Mouse (Mus musculus): ENCODE results near the gene Isy1. TPM values are rescaled to one million over a fixed set of nuclear protein-coding genes. Genes with fewer than 3 reads are reported as not detected.

The Isy1 gene
- 24.2 and 28.4 TPM in 2 replicates for polyA plus RNA-seq (2015; fragmentation: Nextera tagmentation; extraction: Ambion mirVana)

DNA sequence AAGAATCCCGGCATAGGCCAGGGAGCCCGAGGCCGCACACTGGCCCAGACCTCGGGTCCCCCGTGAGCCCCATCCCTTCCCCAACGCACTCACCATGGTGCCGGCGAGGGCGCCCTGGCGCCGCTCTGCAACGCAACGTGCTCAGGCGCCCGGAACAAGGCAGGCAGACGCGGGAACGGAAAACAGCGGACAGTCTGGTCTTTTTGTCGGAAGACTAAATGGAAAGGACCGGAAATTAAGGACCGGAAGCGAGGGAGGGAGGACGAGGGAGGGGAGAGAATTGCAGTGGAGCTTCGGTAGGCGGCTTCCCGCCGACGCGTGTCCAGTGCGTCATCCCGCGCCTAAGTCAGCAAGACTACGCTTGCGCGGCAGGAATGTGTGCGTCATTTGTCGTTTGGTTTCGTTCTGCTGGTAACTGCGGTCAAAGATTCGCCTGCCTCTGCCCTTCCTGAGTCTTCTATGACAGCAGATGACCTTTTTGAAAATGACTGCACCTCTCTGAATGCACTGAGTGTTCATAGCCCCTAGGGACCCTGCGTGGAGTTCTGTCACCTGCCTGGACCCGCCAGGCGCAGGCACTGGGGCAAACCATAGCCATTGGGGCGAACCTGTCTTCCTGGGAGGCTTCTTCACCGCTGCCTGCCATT is at the start of gene Isy1:
Gene Isy1, minus strand, starts transcription at position 248 of the 647 bp plus-strand sequence.
- WGBS = under 1% methylated on average over 46 of the region's 46 CpGs

DNA sequence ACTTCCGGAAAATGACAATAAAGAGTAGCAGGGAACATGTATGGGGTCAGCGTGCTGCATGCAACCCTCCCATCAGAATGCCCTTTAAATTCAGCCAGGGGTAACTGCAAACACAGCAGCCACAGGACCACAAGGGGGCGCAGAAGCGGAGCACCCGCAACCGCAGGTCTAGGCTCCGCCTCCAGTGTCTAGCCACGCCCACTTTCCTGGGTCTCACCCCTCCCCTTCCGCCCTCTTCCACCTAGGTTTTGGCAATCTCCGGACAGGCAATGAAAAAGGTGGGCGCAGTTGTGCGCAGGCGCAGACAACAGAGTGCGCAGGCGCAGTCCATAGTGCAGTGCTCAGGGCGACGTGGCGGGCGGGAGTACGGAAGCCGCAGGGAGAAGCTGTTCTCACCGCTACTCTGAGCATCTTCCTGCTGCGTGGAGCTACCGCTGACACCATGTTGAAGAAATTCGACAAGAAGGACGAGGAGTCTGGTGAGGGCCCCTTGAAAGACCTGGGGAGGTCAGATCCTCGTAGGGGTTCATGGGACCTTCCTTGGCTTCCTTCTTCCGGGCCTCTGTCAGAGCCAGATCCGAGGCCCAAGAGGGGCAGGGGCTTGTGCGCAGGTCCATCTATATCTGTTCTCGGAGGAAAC is 49.1 kb upstream of the Isy1 start, which contains the start of gene Copg1:
Gene Copg1, plus strand, starts transcription at position 221 of the 640 bp plus-strand sequence.
- ATAC-seq (ENCODE audit: low FRiP score, low read depth) = peak; percentile 96
- peak within 1 kb of the TSS; percentile 75 for H3K4me2 ChIP-seq
- no peaks in the 10 kb centered on the region for H3K9me3 ChIP-seq
- peaks cover 12% of the 10 kb centered on the region for H3K4me1 ChIP-seq (replicated peaks)
- under 1% methylated on average over 31 of the region's 31 CpGs for WGBS
- peak within 1 kb of the TSS; percentile 68 for H3K4me3 ChIP-seq
- peak within 1 kb of the TSS; percentile 87 for H3K27ac ChIP-seq (replicated peaks)
- peak within 1 kb of the TSS; percentile 89 for H3K9ac ChIP-seq
- no peaks in the 10 kb centered on the region for H3K27me3 ChIP-seq
- peaks cover 32% of the 10 kb centered on the region for H3K36me3 ChIP-seq

More for the DNA sequence above, at the start of gene Isy1:
- H3K9me3 ChIP-seq = no peaks in the 10 kb centered on the region
- peak within 1 kb of the TSS; percentile 96 for H3K27ac ChIP-seq (replicated peaks)
- H3K4me3 ChIP-seq = peak within 1 kb of the TSS; percentile 67
- H3K27me3 ChIP-seq = no peaks in the 10 kb centered on the region
- H3K4me1 ChIP-seq (replicated peaks) = peaks cover 17% of the 10 kb centered on the region
- peak within 1 kb of the TSS; percentile 92 for H3K4me2 ChIP-seq
- H3K36me3 ChIP-seq = peaks cover 33% of the 10 kb centered on the region
- ATAC-seq (ENCODE audit: low FRiP score, low read depth) = peak; percentile 98
- H3K9ac ChIP-seq = peak within 1 kb of the TSS; percentile 71

GRCm38 (mm10) chr6:87886721-87887120 is 48.1 kb upstream of the Isy1 start:
- H3K27ac ChIP-seq (replicated peaks) = no peak overlapping the region
- no peaks in the 10 kb centered on the region for H3K27me3 ChIP-seq
- H3K4me1 ChIP-seq (replicated peaks) = peaks cover 12% of the 10 kb centered on the region
- no peaks in the 10 kb centered on the region for H3K9me3 ChIP-seq
- ATAC-seq (ENCODE audit: low FRiP score, low read depth) = no peak
- H3K36me3 ChIP-seq = peaks cover 22% of the 10 kb centered on the region
- 93% methylated on average over 1 of the region's 1 CpGs for WGBS
- no peak overlapping the region for H3K9ac ChIP-seq
- no peak overlapping the region for H3K4me3 ChIP-seq
- H3K4me2 ChIP-seq = no peak overlapping the region

GRCm38 (mm10) chr6:87882816-87883215 is 44.2 kb upstream of the Isy1 start:
- H3K9ac ChIP-seq = no peak overlapping the region
- H3K4me1 ChIP-seq (replicated peaks) = 0 out of 2 replicates have a peak, but pooled peaks cover 3% of the 10 kb centered on the region
- 39% methylated on average over 4 of the region's 4 CpGs for WGBS
- H3K4me3 ChIP-seq = no peak overlapping the region
- no peak overlapping the region for H3K4me2 ChIP-seq
- no peak for ATAC-seq (ENCODE audit: low FRiP score, low read depth)
- H3K27me3 ChIP-seq = no peaks in the 10 kb centered on the region
- no peaks in the 10 kb centered on the region for H3K9me3 ChIP-seq
- no peaks in the 10 kb centered on the region for H3K36me3 ChIP-seq
- no peak overlapping the region for H3K27ac ChIP-seq (replicated peaks)

GRCm38 (mm10) chr6:87882221-87882620 is 43.6 kb upstream of the Isy1 start:
- Histone ChIP-seq H3K9me3 (no peaks in the 10 kb centered on the region), H3K27ac (replicated peaks) (no peak overlapping the region), H3K4me1 (replicated peaks) (0 out of 2 replicates have a peak, but pooled peaks cover under 1% of the 10 kb centered on the region), H3K4me3 (no peak overlapping the region), H3K4me2 (no peak overlapping the region), H3K36me3 (no peaks in the 10 kb centered on the region), H3K27me3 (no peaks in the 10 kb centered on the region), H3K9ac (no peak overlapping the region)
- no peak for ATAC-seq (ENCODE audit: low FRiP score, low read depth)
- WGBS = 77% methylated on average over 3 of the region's 3 CpGs

GRCm38 (mm10) chr6:87879628-87880027 is 41.0 kb upstream of the Isy1 start:
- 71% methylated on average over 3 of the region's 3 CpGs for WGBS
- Histone ChIP-seq H3K27ac (replicated peaks) (no peak overlapping the region), H3K4me1 (replicated peaks) (no peaks in the 10 kb centered on the region), H3K4me2 (no peak overlapping the region), H3K27me3 (no peaks in the 10 kb centered on the region), H3K9ac (no peak overlapping the region), H3K4me3 (no peak overlapping the region), H3K36me3 (no peaks in the 10 kb centered on the region), H3K9me3 (no peaks in the 10 kb centered on the region)
- no peak for ATAC-seq (ENCODE audit: low FRiP score, low read depth)

DNA sequence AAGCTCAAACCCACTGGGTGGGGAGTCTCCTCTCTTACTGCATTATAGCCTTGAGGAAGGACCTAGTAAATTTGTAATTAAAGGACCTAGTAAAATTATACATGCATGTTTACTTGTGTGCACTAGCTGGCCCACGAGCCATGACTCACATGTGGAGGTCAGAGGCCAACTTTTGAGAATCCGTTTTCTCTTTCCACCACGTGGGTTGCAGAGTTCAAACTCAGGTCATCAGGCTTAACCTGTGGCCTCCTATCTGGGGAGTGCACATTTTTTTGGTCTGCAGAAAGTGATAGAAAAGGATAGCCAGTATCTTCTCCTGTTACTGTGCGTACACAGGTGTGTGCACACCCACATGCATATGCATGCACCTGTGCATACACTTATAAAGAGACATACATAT is 40.4 kb upstream of the Isy1 start:
- H3K4me3 ChIP-seq = no peak overlapping the region
- no peak overlapping the region for H3K9ac ChIP-seq
- 58% methylated on average over 4 of the region's 4 CpGs for WGBS
- no peaks in the 10 kb centered on the region for H3K27me3 ChIP-seq
- no peaks in the 10 kb centered on the region for H3K36me3 ChIP-seq
- H3K4me2 ChIP-seq = no peak overlapping the region
- no peak for ATAC-seq (ENCODE audit: low FRiP score, low read depth)
- H3K27ac ChIP-seq (replicated peaks) = no peak overlapping the region
- H3K4me1 ChIP-seq (replicated peaks) = no peaks in the 10 kb centered on the region
- H3K9me3 ChIP-seq = no peaks in the 10 kb centered on the region

DNA sequence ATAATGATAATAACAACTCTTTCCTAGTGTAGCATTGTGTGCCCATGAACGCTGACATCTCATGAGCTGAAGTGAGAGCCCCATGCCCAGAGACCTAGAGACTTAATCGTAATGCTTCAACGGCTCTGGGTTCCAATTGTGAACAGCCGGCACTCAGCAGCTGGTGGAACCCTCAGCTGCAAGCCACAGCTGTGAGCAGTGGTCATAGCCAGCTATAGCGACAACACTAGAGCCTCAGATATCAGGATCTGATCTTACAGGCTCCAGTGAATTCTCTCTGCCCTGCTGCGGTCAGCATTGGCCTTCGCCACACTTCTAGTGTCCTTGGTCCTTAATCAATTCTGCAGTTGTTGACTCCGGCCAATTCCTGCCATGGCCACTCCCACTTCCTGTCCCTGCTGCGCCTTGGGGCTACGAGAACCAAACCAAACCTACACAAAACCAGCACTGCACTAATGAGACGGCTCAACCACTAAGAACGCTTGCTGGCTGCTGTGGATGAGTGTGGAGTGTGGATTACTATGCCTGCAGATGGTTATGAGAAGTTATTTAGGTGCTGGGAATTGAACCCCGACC is 37.6 kb upstream of the Isy1 start:
- 81% methylated on average over 13 of the region's 13 CpGs for WGBS
- H3K4me1 ChIP-seq (replicated peaks) = no peaks in the 10 kb centered on the region
- no peaks in the 10 kb centered on the region for H3K9me3 ChIP-seq
- H3K4me2 ChIP-seq = no peak overlapping the region
- H3K36me3 ChIP-seq = no peaks in the 10 kb centered on the region
- no peak overlapping the region for H3K4me3 ChIP-seq
- no peak overlapping the region for H3K27ac ChIP-seq (replicated peaks)
- H3K9ac ChIP-seq = no peak overlapping the region
- no peaks in the 10 kb centered on the region for H3K27me3 ChIP-seq
- no peak for ATAC-seq (ENCODE audit: low FRiP score, low read depth)

DNA sequence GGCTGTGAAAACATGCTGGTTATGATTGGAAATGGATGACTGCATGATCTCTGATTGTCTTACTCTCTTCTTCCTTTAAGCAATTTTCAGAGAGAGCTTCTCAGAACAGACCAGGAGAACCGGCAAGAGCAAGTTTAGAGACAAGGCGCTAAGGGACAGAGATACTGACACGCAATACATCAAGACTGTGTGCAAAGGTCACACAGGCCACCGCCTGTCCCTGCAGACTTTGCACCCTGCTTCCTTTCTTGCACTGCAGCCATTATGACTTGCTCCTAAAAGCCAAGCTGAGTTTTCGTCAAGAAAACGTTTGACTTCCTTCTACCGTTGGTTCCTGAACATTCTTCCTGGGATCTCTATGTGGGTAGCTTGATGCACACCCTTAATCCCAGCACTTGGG is 37.0 kb upstream of the Isy1 start:
- ATAC-seq (ENCODE audit: low FRiP score, low read depth) = no peak
- H3K27ac ChIP-seq (replicated peaks) = no peak overlapping the region
- H3K4me3 ChIP-seq = no peak overlapping the region
- H3K9me3 ChIP-seq = no peaks in the 10 kb centered on the region
- H3K9ac ChIP-seq = no peak overlapping the region
- no peak overlapping the region for H3K4me2 ChIP-seq
- H3K27me3 ChIP-seq = no peaks in the 10 kb centered on the region
- 87% methylated on average over 7 of the region's 7 CpGs for WGBS
- H3K4me1 ChIP-seq (replicated peaks) = no peaks in the 10 kb centered on the region
- H3K36me3 ChIP-seq = no peaks in the 10 kb centered on the region

DNA sequence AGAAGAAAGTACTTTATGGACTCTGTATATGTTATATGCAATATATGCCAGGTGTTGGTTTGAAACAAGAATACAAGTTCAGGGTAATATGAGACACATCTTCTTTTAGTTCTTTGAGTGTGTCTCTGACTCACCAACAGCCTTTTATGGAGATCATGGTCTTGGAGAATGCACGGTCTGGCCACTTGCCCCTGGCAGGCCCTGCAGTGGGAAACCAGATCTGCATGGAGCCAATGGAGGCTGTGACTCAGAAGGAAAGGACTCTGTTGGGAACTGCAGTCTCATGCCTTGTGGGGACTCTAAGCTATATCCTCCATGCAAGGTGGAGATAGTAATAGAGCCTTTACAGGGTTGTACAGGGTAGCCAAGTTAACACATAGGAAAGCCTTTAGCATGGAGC is 36.5 kb upstream of the Isy1 start:
- Histone ChIP-seq H3K4me2 (no peak overlapping the region), H3K27ac (replicated peaks) (no peak overlapping the region), H3K9me3 (no peaks in the 10 kb centered on the region), H3K27me3 (no peaks in the 10 kb centered on the region), H3K4me1 (replicated peaks) (no peaks in the 10 kb centered on the region), H3K9ac (no peak overlapping the region), H3K4me3 (no peak overlapping the region), H3K36me3 (no peaks in the 10 kb centered on the region)
- 87% methylated on average over 1 of the region's 1 CpGs for WGBS
- ATAC-seq (ENCODE audit: low FRiP score, low read depth) = no peak

DNA sequence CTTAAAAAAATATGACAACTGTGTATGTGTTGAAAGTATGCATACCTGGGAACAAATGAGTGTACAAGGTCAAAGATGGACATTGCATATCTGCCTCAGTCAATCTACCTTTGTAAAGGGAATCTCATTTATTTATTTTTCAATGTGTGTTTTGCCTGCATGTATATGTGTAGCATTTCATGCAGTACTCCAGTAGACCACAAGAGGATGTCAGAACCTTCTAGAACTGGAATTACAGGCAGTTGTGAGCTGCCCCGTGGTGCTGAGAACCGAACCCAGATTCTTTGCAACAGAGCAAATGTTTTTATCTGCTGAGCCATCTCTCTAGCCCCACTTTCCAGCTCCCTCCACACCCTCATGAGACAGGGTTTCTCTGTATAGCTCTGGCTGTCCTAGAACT is 35.4 kb upstream of the Isy1 start:
- Histone ChIP-seq H3K4me3 (no peak overlapping the region), H3K27me3 (no peaks in the 10 kb centered on the region), H3K27ac (replicated peaks) (no peak overlapping the region), H3K9me3 (no peaks in the 10 kb centered on the region), H3K36me3 (no peaks in the 10 kb centered on the region), H3K4me1 (replicated peaks) (no peaks in the 10 kb centered on the region), H3K4me2 (no peak overlapping the region), H3K9ac (no peak overlapping the region)
- no peak for ATAC-seq (ENCODE audit: low FRiP score, low read depth)
- WGBS = 88% methylated on average over 2 of the region's 2 CpGs

DNA sequence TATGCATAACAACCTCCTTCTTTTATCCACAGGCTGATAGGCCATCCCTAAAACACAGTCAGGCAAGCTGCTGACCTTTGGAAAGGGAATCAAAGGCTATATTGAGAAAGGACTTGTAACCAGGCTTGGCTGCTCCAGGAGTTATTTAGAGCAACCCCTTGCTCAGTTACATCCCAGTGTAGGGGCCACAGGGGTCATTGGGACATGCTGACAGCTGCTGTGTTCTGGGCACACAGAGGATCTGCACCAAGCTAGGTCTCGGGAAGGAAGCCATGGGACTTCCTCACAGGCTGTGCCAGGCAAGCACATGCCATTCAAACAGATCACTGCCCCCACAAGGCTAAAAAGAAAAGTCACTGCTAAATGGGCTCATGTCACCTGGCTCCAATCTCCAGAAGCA is 34.5 kb upstream of the Isy1 start:
- WGBS = 59% methylated on average over 1 of the region's 1 CpGs
- ATAC-seq (ENCODE audit: low FRiP score, low read depth) = no peak
- H3K4me2 ChIP-seq = no peak overlapping the region
- no peak overlapping the region for H3K4me3 ChIP-seq
- H3K27me3 ChIP-seq = no peaks in the 10 kb centered on the region
- H3K36me3 ChIP-seq = no peaks in the 10 kb centered on the region
- no peaks in the 10 kb centered on the region for H3K4me1 ChIP-seq (replicated peaks)
- no peaks in the 10 kb centered on the region for H3K9me3 ChIP-seq
- no peak overlapping the region for H3K27ac ChIP-seq (replicated peaks)
- no peak overlapping the region for H3K9ac ChIP-seq
